Mouse (Mus musculus): Measurements from ENCODE around the gene Rnf187.

Gene Rnf187

GRCm38 (mm10) chr11:58903511-58904409 lies 35.0 kb downstream of the Rnf187 start, which contains the start of gene Zfp39:
Zfp39 (minus strand) TSS chr11:58904225.
- DNase-seq (ENCODE audit: low spot score in 2 of 2): peak; percentile 96 to 97

DNA sequence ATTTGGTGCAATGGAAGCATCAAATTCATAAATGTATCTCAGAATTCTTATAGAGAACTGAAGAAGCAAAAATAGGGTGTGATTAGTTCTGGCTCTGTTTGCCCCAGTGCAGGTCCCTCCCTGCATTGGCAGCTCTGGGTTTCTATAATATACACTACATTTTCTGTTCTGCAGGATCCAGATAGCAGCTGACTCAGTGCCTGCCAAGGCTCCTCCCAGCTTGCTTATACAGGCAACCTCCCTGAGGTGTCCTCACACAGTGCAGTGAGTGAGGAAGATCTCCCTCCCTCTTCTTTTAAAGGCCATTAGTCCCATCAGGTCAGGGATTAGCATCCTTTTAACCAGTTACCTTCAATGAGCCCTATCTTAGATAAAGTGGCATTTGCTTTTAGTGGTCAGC lies 37.6 kb downstream of the Rnf187 start:
- DNase-seq (ENCODE audit: low spot score in 2 of 2): peak in 1 of 2 experiments; percentile 5

GRCm38 (mm10) chr11:58897485-58897884 lies 41.2 kb downstream of the Rnf187 start:
- no peak for DNase-seq (ENCODE audit: low spot score in 2 of 2)

- DNase-seq (ENCODE audit: low spot score in 2 of 2): no peak
Measured at GRCm38 (mm10) chr11:58894456-58894855, 44.3 kb downstream of the Rnf187 start.

DNA sequence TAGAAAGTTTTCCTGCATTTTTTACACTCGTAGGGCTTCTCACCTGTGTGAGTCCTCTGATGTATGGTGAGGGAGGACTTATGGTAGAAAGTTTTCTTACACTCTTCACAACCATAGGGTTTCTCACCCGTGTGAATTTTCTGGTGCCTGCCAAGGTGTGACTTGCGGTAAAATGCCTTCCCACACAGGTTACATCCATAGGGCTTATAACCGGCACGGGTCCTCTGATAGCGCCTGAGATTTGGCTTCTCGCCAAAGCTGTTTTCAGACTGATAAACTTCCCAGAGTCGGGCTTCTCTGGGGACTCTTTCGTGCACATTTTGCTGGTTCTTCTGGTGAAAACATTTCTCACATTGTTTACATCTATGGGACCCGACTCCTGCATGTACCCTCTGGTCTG lies 48.2 kb downstream of the Rnf187 start:
- DNase-seq (ENCODE audit: low spot score in 2 of 2): no peak

DNA sequence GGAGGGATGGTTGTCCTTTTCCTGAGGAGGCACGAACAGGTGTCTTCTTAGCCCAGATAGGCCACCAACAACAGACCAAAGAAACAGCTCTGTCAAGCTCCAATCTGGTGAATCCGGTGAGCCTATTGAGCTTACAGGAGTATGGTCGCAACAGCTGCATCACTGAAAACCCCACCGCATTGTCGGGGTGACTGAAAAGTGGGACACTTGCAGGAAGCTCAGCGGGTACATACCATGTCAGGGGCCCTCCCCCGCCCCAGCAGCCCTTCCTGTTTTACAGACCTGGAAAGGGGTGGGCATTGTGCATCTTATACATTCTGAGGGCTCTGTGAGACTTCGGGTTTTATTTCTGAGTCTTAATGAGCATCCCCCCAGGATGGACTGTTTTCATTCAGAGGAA lies 55.0 kb downstream of the Rnf187 start:
- peak in 1 of 2 experiments; percentile 15 for DNase-seq (ENCODE audit: low spot score in 2 of 2)

Measured in right cerebral cortex, postnatal 10 days (tissue).